Mouse (Mus musculus): Measurements from ENCODE around the gene Pmp22.

- TF ChIP-seq CTCF (IDR thresholded peaks at IDR 0.05; ENCODE audit: control insufficient read depth, insufficient read depth, low read length) = no peak
- TF ChIP-seq POLR2A (IDR thresholded peaks at IDR 0.05; ENCODE audit: borderline replicate concordance, control insufficient read depth, low read depth, low read length) = no peak
Observed at GRCm38 (mm10) chr11:63173604-63174003, 44.8 kb downstream of the Pmp22 start.

Data from bone marrow, adult 2 months (tissue).